Mouse (Mus musculus) CD4-positive, CD25-positive, alpha-beta regulatory T cell, adult 4 months (primary cell): ENCODE data around the gene Fgr. TPM values are rescaled to one million over a fixed set of nuclear protein-coding genes. Genes with fewer than 3 reads are reported as not detected.
A peak's percentile ranks its signal among the peaks of the same experiment; 100 is the strongest.
"Not testable (repeated sequence)": the region's sequence is repeated elsewhere in the genome, so short reads cannot be mapped to it uniquely, and the experiment has no call there.

Source experiments
- ATAC-seq: one replicate; pipeline ENCODE4 v1.8.0; 2017
- polyA plus RNA-seq, 2 experiments: library from polyadenylated mRNA; unstranded; fragments of 100-300 nt; shearing (Covaris generic); gene quantifications; one replicate each; pipeline ENCODE4 v1.2.1; 2017

Gene Fgr
- polyA plus RNA-seq = 1 to 10 TPM; 3.7 to 8.2 TPM

DNA sequence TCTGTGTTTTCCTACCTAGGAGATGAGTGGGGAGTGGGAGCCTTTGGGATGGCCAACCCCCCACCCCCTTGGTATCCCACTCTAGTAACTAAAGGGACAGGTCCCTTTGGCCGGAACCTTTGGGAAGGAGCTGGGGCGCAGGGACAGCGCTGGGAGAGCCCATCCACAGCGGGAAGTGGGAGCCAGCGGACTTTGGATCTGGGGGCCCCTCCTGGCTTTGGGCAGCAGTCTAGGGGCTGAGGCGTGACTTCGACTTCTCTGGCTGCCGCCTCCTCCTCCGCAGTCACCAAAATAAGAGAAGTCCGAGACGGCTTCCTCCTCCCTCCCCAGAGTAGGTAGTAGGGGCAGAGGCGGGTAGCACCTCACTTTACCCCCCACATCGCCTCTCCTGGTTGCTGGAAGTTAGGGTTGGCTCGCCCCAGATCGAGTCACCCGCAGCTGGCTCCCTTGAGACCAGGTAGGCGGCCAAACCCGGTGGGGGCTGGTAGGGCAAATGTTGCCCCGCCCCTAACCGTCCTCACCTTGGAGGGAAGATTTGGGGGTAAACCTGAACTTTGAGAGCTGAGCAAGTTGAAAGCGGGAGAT is at the start of gene Fgr:
Gene Fgr (plus strand): TSS at position 282 of the 585 bp plus-strand sequence.
- no peak for ATAC-seq

DNA sequence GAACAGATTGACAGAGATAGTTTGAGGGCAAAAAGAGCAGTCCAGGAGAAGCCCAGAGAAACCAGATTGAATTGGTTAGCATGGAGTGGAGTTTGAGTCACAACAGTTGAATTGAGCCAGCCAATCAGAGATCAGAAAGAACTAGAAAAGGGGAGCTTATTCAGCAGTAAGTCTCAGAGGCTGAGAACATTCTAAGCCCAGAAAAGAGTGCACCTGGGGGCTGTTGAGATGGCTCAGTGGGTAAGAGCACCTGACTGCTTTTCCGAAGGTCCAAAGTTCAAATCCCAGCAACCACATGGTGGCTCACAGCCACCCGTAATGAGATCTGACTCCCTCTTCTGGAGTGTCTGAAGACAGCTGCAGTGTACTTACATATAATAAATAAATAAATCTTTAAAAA is 47.4 kb upstream of the Fgr start:
- not testable (repeated sequence) for ATAC-seq

DNA sequence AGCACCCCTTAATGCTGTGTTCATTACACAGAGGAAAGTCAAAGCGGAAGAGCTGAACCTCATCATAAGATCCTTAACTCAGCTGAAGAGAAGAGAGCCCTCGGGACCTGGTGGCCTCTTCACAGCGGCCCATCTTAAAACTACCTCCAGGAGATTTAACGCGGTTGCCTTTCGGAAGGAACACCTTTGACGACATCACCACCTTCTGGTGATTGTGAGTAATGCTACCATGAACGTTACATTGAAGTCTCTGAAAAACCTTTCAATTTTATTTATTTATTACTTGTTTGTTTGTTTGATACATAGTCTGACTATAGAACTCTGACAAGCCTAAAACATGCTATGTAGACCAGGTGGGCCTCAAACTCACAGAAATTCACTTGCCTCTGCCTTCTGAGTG is 43.1 kb upstream of the Fgr start:
- peak; percentile 80 for ATAC-seq

DNA sequence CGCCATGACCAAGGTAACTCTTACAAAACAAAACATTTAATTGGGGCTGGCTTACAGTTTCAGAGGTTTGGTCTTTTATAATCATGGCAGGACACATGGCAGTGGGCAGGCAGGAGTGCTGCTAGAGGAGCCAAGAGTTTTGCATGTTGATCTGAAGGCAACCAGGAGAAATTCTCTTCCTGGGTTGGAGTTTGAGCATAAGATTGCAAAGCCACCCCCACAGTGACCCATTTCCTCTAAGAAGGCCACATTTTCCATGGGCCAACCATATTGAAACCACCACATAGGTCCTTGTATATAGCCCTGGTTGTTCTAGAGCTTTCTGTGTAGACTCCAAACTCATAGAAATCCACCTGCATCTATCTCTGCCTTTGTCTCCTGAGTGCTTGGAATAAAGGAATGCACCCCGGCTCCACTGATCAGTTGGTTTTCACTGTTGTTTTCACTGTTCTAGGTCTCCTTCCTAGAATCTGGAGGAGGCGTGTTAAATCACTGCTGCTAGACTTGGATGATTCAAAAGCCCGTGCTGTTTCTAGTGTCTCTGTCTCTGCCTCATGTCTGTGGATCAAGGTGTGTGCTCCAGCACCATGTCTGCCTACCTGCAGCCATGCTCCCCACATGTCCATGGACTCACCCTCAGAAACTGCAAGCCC is 41.0 kb upstream of the Fgr start:
- ATAC-seq = peak; percentile 34

DNA sequence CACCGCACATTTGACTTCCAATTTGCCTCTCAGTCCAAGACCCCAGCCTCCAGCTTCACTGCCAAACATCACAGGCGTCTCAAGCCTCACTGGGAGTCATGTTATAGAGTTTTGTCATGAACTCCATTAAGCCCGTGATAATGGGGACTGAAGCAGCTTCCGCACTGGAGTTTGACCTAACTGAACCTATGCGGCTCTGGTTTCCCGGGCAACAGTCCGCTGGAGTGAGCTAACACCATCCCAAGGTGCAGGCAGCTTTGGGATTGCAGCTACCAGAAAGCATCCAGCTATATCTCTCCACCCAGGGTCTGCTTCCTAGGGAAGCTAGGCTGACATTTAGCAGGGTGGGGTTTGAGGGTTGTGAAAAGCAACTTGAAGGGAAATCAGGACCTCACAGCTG is 39.3 kb upstream of the Fgr start:
- no peak for ATAC-seq

DNA sequence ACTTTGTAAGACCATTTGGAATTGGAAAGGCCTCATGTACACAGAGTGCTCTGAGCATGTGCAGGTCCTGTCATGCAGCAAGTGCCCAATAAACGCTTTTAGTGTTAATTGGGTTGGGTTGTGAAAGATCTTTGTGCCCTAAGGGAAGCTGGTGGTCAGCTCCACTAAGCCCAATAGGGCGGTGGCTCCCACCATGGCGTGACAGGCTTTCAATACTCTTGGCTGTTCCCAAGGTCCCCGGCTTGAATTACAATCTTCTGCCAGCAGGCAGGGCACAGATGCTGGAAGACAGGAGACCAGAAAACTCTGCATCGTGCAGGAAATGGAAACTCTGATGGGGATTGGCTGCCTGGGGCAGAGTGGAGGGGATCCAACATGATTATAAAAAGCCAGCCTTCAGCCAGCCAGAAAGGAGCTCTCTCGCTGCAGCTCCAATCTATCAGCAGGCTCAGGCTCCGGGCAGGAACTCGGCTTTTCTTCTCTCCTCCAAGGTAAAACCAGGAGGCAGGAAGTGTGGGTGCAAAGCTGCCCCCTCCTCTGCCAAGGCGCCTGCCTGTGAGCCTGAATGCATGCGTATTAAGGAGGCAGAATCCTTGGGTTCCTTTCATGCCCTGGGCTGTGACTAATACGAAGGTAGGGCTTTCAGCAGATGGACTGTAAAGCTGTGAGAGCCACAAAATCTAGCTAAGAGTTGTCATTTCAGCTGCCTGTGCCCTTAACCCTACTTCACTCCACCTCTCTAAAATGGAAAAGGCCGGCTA is 35.5 kb upstream of the Fgr start:
- no peak for ATAC-seq

DNA sequence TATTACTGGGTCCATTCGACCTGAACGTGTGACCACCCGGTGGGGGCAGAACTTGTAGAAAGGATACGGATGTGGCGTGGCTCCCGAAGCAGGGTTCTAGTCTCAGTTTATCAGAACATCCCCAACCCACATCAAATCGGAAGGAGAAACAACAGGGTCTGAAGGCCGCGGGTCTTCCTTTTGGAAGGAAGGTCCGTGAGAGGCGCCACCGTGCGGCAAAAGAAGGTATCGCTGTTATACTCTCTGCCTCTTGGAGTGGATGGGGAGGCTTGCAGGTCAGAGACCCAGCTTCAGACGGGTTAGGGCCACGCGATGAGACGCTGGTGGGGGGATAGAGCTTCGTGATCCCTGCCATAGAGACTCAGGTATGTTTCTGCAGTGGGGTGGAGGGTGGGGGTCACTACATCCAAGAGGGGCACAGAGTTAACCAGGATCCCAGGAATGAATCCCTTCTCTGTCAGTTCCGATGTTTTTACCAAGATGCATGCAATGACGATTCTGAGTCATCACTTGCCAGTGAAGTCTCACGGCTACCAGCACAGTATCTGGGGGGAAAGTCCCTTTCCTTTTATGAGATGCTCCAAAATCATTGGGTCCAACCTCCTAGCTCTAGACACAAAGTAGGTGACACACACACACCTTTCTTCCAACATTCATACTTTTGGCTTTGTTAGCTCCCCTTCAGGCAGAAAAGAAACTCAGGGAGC is 34.3 kb upstream of the Fgr start:
- peak; percentile 72 for ATAC-seq

DNA sequence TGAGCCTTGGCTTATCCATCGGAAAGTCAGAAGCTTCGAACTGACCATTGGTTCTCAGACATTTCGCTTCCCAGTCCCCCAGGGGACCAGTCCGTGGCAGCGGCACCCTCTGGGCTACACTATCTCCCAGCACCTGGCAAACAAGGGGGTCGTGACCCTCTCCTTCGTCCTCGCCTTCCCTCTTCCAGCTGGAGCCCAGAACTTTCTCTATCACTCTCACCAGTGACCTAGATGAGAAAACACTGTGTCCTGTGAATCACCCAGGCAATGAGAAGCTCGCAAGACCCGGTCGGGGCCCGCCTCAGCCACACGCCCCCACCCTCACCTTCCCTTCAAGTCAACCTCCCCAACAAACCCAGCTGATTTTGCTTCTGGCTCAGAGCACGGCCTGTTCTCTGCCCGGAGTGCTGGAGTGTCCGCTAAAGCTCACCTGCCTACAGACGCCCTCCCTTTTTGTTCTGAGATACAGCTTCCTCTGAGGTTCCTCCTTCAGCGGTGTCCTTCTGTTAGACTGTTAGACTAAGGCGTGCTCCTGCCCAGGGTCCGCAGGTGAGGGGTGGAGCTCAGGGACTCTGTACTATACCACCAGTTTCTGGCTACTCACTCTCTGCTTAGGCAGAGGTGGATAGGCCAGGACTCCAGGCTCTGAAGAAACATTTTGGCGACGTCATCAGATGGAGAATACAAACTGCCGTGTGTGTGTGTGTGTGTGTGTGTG is 32.7 kb upstream of the Fgr start:
- no peak for ATAC-seq

DNA sequence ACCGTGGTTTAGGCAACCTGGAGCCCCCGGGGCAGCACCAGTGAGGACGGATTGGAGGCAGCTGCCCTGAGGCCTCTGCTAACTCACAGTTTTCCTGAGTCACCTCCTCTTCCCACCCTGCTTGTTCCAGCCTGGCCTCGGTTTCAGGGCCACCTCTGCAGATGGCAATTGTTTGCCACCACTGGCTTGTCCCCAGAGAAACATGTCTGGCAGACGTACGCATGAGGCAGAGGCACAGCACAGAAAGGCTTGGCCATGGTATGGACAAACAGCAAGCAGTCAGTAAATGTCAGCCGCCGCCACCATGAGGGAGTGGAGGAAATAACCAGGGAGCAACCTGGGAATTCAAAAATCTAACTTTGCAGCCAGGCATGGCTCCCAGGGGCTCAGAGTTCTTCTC is 30.8 kb upstream of the Fgr start:
- no peak for ATAC-seq

DNA sequence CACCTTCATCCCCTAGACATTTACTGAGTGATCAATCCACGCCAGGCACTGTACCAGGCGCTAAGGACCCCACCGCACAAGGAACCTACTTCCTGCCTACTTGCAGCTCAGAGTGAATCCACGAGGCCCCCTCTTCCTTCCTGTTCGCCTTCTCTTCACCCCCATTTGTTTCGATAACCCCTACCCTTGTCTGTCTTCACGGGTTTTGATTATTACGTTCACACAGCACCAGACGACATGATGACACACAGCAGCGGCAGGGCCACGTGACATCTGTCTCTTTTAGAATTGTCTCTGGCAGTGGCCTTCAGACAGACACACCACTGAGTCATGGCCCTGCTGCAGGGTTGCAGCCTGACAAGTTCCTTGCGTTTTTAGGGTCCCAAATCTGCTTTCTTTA is 29.8 kb upstream of the Fgr start:
- ATAC-seq = peak; percentile 22

DNA sequence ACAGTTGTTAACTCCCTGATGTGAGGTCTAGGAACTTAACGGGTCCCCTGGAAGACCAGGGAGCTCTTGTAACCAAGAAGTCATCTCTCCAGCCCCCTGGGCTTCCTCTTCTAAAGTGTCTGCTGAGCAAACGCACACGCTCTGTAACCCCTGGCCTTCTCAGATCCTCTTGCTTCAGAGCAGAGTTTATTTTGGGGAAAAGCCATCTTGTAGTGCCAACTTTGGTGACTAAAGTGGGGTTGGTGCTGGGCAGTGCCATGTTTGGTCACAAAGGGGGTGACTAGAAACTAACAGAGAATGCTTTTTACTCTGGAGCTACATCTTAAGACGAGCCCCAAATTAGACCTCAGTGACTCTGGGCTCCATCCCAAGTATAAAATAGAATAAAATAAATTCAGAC is 29.1 kb upstream of the Fgr start:
- no peak for ATAC-seq

DNA sequence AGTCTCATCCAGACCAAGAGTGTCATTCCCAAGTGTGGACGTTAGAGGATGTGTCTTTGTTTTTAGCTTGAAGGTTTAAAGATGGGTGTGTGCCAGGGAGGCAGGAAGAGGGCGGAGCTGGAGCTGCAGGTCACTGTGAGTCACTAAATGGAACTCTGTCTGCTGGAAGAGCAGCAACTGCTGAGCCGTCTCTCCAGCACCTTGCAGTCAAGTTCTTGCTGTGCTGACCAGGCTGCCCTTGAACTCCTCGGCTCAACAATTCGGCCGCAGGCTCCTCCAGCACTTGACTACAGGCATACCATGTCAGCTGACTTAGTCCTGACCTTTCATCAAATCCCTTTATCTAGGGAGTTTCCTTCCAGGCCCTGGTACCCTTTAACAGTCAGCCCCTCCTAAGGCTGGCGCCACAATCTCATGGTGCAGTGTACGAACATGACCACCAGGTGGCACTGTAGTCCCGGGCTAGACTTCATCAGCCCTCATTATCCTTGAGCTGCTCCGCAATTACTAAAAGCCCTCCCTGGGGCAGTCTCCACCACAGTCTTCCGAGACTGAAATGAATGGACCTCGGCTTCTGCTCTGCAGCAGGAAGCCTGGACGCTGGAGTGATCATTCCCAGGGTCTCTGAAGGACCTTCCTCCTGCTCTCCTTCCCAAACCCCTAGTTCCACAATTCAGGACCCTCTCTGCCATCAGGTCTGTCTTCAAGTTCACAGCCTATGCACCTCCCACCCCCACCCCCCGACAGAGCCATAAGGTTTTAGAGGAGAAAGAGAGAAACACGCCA is 28.4 kb upstream of the Fgr start:
- ATAC-seq = peak; percentile 79

DNA sequence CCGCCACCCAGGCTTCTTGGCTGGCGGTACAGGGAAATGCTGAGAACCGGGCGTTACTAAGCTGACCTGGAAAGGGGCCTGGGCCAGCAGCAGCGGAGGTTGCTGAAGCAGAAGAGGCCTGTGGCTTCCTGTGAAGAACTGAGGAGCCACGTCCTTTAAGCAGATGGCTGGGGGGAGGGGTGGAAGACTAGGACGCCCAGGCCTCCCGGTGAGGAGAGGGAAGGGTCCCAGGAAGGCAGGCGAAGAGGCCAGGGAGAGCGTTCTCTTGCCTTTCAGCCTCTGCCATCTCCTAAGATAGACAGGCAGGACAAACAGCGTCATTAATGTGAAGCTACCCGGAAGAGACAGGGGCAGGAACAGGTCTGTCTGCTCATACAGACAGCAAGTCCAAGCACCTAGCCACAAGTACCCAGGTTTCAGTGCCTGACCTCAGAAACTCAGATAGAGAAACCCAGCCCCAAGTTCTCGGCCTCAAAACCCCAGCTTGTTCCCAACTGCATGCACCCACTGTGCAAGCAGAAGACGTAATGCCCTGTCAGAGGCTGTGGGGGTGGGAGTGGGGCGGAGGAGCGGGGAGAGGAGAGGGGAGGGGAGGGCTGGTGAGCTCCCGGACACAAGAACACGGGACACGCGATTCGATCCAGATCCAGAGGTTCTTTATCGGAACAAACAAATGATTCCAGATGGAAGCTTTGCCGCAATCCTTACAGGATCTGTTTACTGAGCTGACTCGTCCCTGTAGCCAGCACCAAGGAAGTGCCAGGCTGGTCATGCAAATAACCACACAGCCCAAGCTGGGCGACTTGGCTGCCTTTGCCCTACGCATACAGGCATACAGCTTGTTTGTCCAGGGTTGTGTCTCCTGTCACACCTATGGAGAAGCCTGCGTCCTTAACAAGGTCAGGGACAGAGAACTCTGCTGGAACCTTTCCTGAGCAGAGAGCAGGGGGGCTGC is 27.6 kb upstream of the Fgr start:
- ATAC-seq = peak; percentile 63

DNA sequence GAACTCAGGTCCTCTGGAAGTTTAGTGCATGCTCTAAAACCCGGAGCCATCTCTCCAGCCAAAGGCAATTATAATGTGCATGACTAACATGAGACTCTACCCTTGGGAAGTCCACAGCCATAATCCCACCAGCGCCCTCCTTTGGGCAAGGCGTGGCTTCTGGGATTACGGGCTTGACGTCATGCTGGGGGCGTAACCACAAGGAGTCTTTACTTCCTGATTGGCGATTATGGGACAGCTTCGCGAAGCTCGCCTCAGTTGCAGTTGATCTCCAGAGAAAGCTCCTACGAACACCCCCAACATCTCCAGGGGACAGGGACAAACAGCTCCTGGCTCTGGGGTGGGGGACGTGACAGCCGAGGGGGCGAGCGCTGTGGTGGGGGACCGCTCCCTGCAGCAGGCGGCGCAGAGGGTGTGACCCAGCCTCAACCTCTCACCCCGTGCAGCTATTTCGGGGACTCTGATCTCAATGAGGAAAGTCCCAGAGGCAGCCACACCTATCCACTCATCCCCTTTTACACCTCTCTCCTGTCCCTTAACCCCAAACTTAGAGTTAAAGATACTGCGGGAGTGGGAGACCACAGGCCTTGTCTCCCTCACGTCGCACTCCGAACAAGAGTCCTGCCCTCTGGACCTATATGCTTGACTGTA is 23.9 kb upstream of the Fgr start:
- no peak for ATAC-seq

DNA sequence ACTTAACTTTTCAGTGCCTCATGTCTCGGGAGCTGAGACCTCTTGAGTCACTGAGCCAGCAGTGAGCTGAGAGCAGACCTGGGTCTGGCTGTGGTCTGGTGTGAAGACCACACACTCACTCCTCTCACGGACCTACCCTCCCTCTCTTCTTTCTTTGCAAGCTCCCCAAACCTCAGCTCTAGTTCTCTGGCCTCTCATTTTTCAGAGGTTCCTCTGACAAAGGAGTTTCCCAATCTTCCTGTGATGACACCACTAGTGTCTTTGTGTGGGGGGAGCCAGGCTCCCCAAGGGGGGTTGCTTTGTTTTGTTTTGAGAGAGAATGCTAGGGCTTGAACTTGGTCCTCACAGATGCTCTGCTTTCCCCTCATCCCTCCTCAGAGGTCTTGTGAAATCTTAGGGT is 22.9 kb upstream of the Fgr start:
- ATAC-seq = no peak

DNA sequence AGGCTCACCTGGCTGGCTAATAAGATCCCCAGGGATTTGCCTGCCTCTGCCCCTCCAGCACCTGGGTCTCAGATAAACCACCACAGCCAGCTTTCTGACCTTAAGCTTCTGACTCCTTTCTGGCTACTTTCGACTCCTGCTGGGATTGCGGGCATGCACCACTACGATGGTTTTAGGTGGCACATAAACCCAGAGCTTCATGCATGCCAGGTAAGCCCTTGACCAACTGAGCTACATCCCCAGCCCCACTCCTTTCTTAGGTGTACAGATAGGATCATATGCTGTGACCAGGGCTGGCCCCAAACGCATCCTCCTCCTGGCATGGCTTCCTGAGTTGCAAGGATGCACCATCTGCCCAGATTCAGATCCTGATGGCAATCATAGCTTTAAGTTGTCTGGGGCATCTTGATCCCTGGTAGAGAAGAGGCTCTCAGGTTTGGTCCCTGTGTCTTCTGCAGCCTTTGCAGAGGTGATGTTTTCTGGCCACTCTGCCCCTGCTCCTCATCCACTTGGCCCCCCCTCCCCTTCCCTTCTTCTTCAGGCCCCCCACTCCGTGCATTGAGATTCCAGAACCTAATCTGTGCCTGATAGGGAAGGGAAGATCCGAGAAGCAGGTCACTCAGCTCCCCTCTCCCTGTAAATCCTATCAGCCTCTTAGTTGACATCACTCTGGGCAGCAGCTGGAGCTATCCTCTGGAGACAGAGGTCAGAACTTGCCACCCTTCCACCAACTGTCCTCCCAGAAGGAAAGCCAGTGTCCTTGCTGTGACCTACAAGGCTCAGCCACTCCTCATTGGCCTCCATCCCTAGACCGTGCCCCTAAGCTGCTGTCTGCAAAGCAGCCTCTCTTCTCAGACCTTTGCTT is 19.1 kb upstream of the Fgr start:
- ATAC-seq = no peak

DNA sequence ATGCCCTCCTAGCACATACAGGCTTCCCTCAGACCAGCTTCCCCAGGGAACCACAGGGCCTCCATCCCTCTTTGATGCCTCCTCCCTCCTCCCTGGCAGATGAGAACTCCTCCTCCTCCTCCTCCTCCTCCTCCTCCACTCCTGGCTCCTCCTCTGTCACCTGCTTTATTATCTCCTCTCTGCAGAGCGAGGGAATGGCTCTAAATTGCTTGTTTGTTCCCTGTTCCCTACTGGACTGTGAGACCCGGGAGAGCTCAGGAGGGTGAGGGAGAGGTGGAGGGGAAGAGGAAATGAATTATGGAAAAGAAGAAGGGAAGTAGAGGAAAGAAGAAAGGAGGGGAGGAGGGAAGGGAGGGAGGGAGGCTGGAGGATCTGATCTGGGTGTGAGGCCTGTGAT is 18.5 kb upstream of the Fgr start:
- no peak for ATAC-seq

DNA sequence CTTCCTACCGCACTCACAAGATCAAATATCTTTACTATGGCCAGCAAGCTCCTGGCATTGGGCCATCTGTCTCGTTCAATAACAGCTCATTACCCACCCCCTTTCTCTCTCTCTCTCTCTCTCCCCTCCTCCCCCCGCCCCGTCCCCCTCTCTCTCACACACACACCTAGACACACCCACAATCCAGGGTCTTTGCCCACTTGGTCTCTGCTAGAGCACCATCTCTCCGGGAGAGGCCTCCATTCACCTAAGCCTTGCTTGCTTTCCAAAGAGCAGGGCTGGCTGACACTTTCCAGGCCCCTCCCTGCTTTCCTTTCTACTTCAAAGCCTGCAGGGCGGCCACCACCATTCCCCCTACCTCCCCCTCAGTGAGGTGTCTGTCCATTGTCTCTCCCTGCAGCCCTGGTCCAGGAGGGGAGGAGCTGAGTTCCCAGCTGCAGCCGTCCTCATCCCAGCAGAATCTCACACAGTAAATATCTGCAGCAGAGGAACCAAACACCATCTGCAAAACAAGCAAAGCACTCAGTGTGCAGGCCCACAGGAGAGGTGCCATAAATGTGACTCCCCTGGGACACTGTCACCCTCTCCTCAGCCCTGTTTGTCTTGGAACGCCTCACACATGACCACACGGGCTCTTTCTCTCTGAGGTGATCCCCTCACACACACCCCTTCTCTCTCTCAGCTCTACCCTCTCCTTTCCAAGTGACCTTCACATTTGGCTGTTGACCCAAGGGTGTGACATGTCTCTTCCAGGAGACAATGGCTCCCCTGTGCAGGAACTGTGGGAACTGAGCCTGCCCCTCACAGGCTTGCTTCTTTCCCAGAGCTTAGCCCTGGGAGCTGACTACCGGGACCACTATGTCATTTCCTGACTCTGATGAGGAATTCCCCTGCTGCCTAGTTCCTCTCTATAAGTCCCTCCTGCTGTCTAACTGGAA is 14.9 kb upstream of the Fgr start:
- no peak for ATAC-seq
